Mouse (Mus musculus): ENCODE results near the gene Eif2s2.
A peak's percentile ranks its signal among the peaks of the same experiment; 100 is the strongest.

Gene Eif2s2

GRCm38 (mm10) chr2:154893045-154893385 is 280 bp upstream of the Eif2s2 start:
- no peak for DNase-seq (ENCODE audit: low spot score in 2 of 2)

- no peak for DNase-seq (ENCODE audit: low spot score in 2 of 2)
These were observed 1.1 kb downstream of the Eif2s2 start for GRCm38 (mm10) chr2:154891585-154891984.

- no peak for DNase-seq (ENCODE audit: low spot score in 2 of 2)
These were observed 16.1 kb downstream of the Eif2s2 start for GRCm38 (mm10) chr2:154876621-154877020.

GRCm38 (mm10) chr2:154869954-154870641 is 22.6 kb downstream of the Eif2s2 start:
- DNase-seq (ENCODE audit: low spot score in 2 of 2): no peak

- no peak for DNase-seq (ENCODE audit: low spot score in 2 of 2)
These were observed 24.6 kb downstream of the Eif2s2 start for GRCm38 (mm10) chr2:154868106-154868505.

- no peak for DNase-seq (ENCODE audit: low spot score in 2 of 2)
These were observed 27.0 kb downstream of the Eif2s2 start for GRCm38 (mm10) chr2:154865696-154866095.

GRCm38 (mm10) chr2:154863672-154864071 is 29.1 kb downstream of the Eif2s2 start:
- no peak for DNase-seq (ENCODE audit: low spot score in 2 of 2)

GRCm38 (mm10) chr2:154855383-154855782 is 37.4 kb downstream of the Eif2s2 start:
- peak in 1 of 2 experiments; percentile 50 for DNase-seq (ENCODE audit: low spot score in 2 of 2)

- no peak for DNase-seq (ENCODE audit: low spot score in 2 of 2)
These were observed 44.6 kb downstream of the Eif2s2 start for GRCm38 (mm10) chr2:154848086-154848485.

- no peak for DNase-seq (ENCODE audit: low spot score in 2 of 2)
These were observed 56.2 kb downstream of the Eif2s2 start for GRCm38 (mm10) chr2:154836537-154836936.

- no peak for DNase-seq (ENCODE audit: low spot score in 2 of 2)
These were observed 58.4 kb downstream of the Eif2s2 start for GRCm38 (mm10) chr2:154834149-154834865.

- DNase-seq (ENCODE audit: low spot score in 2 of 2): no peak
These were observed 60.3 kb downstream of the Eif2s2 start for GRCm38 (mm10) chr2:154832471-154832870.

GRCm38 (mm10) chr2:154827521-154827920 is 65.2 kb downstream of the Eif2s2 start:
- no peak for DNase-seq (ENCODE audit: low spot score in 2 of 2)

- no peak for DNase-seq (ENCODE audit: low spot score in 2 of 2)
These were observed 66.6 kb downstream of the Eif2s2 start for GRCm38 (mm10) chr2:154826054-154826538.

Data from heart, adult 9 months (tissue).